Mouse (Mus musculus) liver, postnatal 0 days (tissue): ENCODE measurements at regions not wholly inside any gene's neighbourhood (a gene's known extent, or its start where the extent isn't known, plus 50 kb on each side); places are given as distances from the start of the nearest gene placed in this dataset.

Experiments used
- ATAC-seq: fragments of 200-750 bp; cut with Nextera tagmentation; 2 replicates; pipeline ENCODE4 v1.8.0; 2017; ENCODE audit warnings: mild to moderate bottlenecking, moderate library complexity
- DNase-seq: peaks from one replicate; pipeline ENCODE4 v3.0.0-alpha.2; 2016
- H3K27ac ChIP-seq: fragments of 300-500 bp; sonication (generic); 2 replicates; pipeline ENCODE4 v1.5.1; 2014; ENCODE audit warnings: antibody characterized with exemption, moderate library complexity, mild to moderate bottlenecking, low read depth
- H3K27me3 ChIP-seq: fragments of 300-500 bp; sonication (generic); 2 replicates; pipeline ENCODE4 v1.6.1; 2014; ENCODE audit warnings: low read length, control low read depth, mixed read lengths; ENCODE audit not compliant: insufficient read depth
- H3K36me3 ChIP-seq: fragments of 300-500 bp; sonication (generic); replicated peaks from 2 replicates; pipeline ENCODE4 v1.6.1; 2014; ENCODE audit warnings: mild to moderate bottlenecking, control low read depth, low read length, moderate library complexity, mixed read lengths; ENCODE audit not compliant: insufficient read depth
- H3K4me1 ChIP-seq: fragments of 300-500 bp; sonication (generic); 2 replicates; pipeline ENCODE4 v1.6.1; 2014; ENCODE audit warnings: antibody characterized with exemption, mild to moderate bottlenecking, control low read depth; ENCODE audit not compliant: insufficient read depth
- H3K4me2 ChIP-seq: fragments of 300-500 bp; sonication (generic); 2 replicates; pipeline ENCODE4 v1.6.1; 2014; ENCODE audit warnings: low read depth, mild to moderate bottlenecking, low read length, moderate library complexity, mixed read lengths
- H3K4me3 ChIP-seq: fragments of 300-500 bp; sonication (generic); 2 replicates; pipeline ENCODE4 v1.5.1; 2014; ENCODE audit warnings: low read depth, low read length
- H3K9ac ChIP-seq: fragments of 300-500 bp; sonication (generic); replicated peaks from 2 replicates; pipeline ENCODE4 v1.6.1; 2014; ENCODE audit warnings: mild to moderate bottlenecking, moderate library complexity
- H3K9me3 ChIP-seq: fragments of 300-500 bp; sonication (generic); 2 replicates; pipeline ENCODE4 v1.6.1; 2016; ENCODE audit warnings: mild to moderate bottlenecking, control low read depth, low read length, mixed read lengths
- CTCF ChIP-seq: sonication (generic); IDR thresholded peaks from 2 replicates; pipeline ENCODE4 v1.5.1; 2016; ENCODE audit warnings: antibody characterized with exemption, low read depth
- EP300 ChIP-seq: IDR thresholded peaks from 2 replicates; pipeline ENCODE4 v1.6.1; 2016; ENCODE audit warnings: antibody characterized with exemption, low read depth, mild to moderate bottlenecking
- WGBS: fragments of 180-500 bp; shearing (Covaris S2); extraction: QIAGEN DNeasy Blood & Tissue Kit; methylation state at CpG from one replicate; pipeline ENCODE4 v1.1.7; 2014; ENCODE audit not compliant: insufficient replicate concordance; 5-methylcytosine and 5-hydroxymethylcytosine counted together

- 85% methylated on average over 5 of the region's 5 CpGs for WGBS
- Histone ChIP-seq H3K4me3 (no peak overlapping the region), H3K4me1 (no peaks in the 10 kb centered on the region), H3K9me3 (no peaks in the 10 kb centered on the region), H3K27ac (no peak overlapping the region), H3K4me2 (no peak overlapping the region), H3K36me3 (no peaks in the 10 kb centered on the region), H3K27me3 (no peaks in the 10 kb centered on the region), H3K9ac (no peak overlapping the region)
- DNase-seq (no peak), ATAC-seq (no peak)
- TF ChIP-seq CTCF (no peak), EP300 (no peak)
These were observed 62.5 kb upstream of the Spag17 start for GRCm38 (mm10) chr3:99822735-99823134.

- H3K36me3 ChIP-seq: no peaks in the 10 kb centered on the region
- no peaks in the 10 kb centered on the region for H3K27me3 ChIP-seq
- no peak for ATAC-seq
- no peak overlapping the region for H3K9ac ChIP-seq
- H3K4me1 ChIP-seq: no peaks in the 10 kb centered on the region
- H3K9me3 ChIP-seq: no peaks in the 10 kb centered on the region
- no peak overlapping the region for H3K4me3 ChIP-seq
- TF ChIP-seq EP300: no peak
- TF ChIP-seq CTCF: no peak
- no peak overlapping the region for H3K27ac ChIP-seq
- 65% methylated on average over 3 of the region's 3 CpGs for WGBS
- no peak for DNase-seq
- H3K4me2 ChIP-seq: no peak overlapping the region
These were observed 62.0 kb upstream of the Spag17 start for GRCm38 (mm10) chr3:99823256-99823655.
